Mouse (Mus musculus) heart, postnatal 0 days (tissue): ENCODE measurements around the gene Fntb. TPM values are rescaled to one million over a fixed set of nuclear protein-coding genes. Genes with fewer than 3 reads are reported as not detected.

ENCODE experiments used
- ATAC-seq: fragments of 200-750 bp; cut with Nextera tagmentation; 2 replicates; pipeline ENCODE4 v1.8.0; 2017; ENCODE audit warnings: low read depth, moderate number of reproducible peaks, moderate library complexity; ENCODE audit not compliant: insufficient read depth
- DNase-seq: peaks from one replicate; pipeline ENCODE4 v3.0.0-alpha.2; 2016; ENCODE audit warnings: low spot score
- H3K27ac ChIP-seq: fragments of 300-500 bp; sonication (generic); 2 replicates; pipeline ENCODE4 v1.5.1; 2014; ENCODE audit warnings: low read depth, mild to moderate bottlenecking
- H3K27me3 ChIP-seq: fragments of 300-500 bp; sonication (generic); 2 replicates; pipeline ENCODE4 v1.6.1; 2014; ENCODE audit warnings: low read length, mixed read lengths; ENCODE audit not compliant: control insufficient read depth, insufficient read depth
- H3K36me3 ChIP-seq: fragments of 300-500 bp; sonication (generic); replicated peaks from 2 replicates; pipeline ENCODE4 v1.6.1; 2014; ENCODE audit warnings: low read length, mixed read lengths; ENCODE audit not compliant: control insufficient read depth, insufficient read depth
- H3K4me1 ChIP-seq: fragments of 300-500 bp; sonication (generic); 2 replicates; pipeline ENCODE4 v1.6.1; 2014; ENCODE audit warnings: antibody characterized with exemption; ENCODE audit not compliant: control insufficient read depth, insufficient read depth
- H3K4me2 ChIP-seq: fragments of 300-500 bp; sonication (generic); 2 replicates; pipeline ENCODE4 v1.6.1; 2014; ENCODE audit warnings: low read depth, mild to moderate bottlenecking, low read length, moderate library complexity
- H3K4me3 ChIP-seq: fragments of 300-500 bp; sonication (generic); 2 replicates; pipeline ENCODE4 v1.5.1; 2014; ENCODE audit warnings: low read depth, low read length
- H3K9ac ChIP-seq: fragments of 300-500 bp; sonication (generic); replicated peaks from 2 replicates; pipeline ENCODE4 v1.6.1; 2014; ENCODE audit warnings: low read depth, low read length, mixed read lengths
- H3K9me3 ChIP-seq: fragments of 300-500 bp; sonication (generic); replicated peaks from 2 replicates; pipeline ENCODE4 v1.6.1; 2016; ENCODE audit warnings: low read length; ENCODE audit not compliant: control insufficient read depth
- CTCF ChIP-seq: IDR thresholded peaks from 2 replicates; pipeline ENCODE4 v1.5.1; 2016; ENCODE audit warnings: antibody characterized with exemption, control low read depth, low read depth
- EP300 ChIP-seq: IDR thresholded peaks from 2 replicates; pipeline ENCODE4 v1.6.1; 2016; ENCODE audit warnings: antibody characterized with exemption, low read depth
- WGBS: fragments of 180-500 bp; shearing (Covaris S2); extraction: QIAGEN DNeasy Blood & Tissue Kit; methylation state at CpG from one replicate; pipeline ENCODE4 v1.1.7; 2014; 5-methylcytosine and 5-hydroxymethylcytosine counted together
- polyA plus RNA-seq: library from polyadenylated mRNA; unstranded; fragments of >200 nt; fragmentation: Nextera tagmentation; extraction: Ambion mirVana; gene quantifications from 2 replicates; pipeline ENCODE4 v1.2.1, GENCODE M21; 2015
- total RNA-seq: library from RNA; depleted of rRNA; stranded (reverse); fragments of >200 nt; gene quantifications from 2 replicates; pipeline ENCODE4 v1.2.3, GENCODE M21; 2014; ENCODE audit warnings: low replicate concordance

Gene Fntb
- total and polyA plus RNA-seq, 2 experiments from 2014 or later = 13.0 to 20.0 TPM

GRCm38 (mm10) chr12:76950330-76950729 is 184.9 kb downstream of the Fntb start:
- WGBS = 82% methylated on average over 5 of the region's 5 CpGs
- TF ChIP-seq EP300 = no peak
- TF ChIP-seq CTCF = no peak
- Histone ChIP-seq H3K4me1 (peaks cover 13% of the 10 kb centered on the region; the same call in 1 of the 2 replicates), H3K4me3 (no peak overlapping the region), H3K9me3 (no peaks in the 10 kb centered on the region), H3K9ac (no peak overlapping the region), H3K36me3 (peaks cover 82% of the 10 kb centered on the region), H3K4me2 (no peak overlapping the region), H3K27ac (no peak overlapping the region), H3K27me3 (no peaks in the 10 kb centered on the region)
- DNase-seq (no peak), ATAC-seq (no peak)

GRCm38 (mm10) chr12:76953750-76954363 is 188.5 kb downstream of the Fntb start:
- Histone ChIP-seq H3K27me3 (no peaks in the 10 kb centered on the region), H3K4me2 (no peak overlapping the region), H3K9ac (no peak overlapping the region), H3K27ac (no peak overlapping the region), H3K36me3 (peaks cover 66% of the 10 kb centered on the region), H3K4me1 (peaks cover 17% of the 10 kb centered on the region; the same call in 1 of the 2 replicates), H3K9me3 (no peaks in the 10 kb centered on the region), H3K4me3 (no peak overlapping the region)
- WGBS = 96% methylated on average over 2 of the region's 2 CpGs
- TF ChIP-seq EP300 (no peak), CTCF (no peak)
- DNase-seq (no peak), ATAC-seq (no peak)

GRCm38 (mm10) chr12:76954698-76955423 is 189.5 kb downstream of the Fntb start:
- WGBS = 39% methylated on average over 10 of the region's 10 CpGs
- Histone ChIP-seq H3K9me3 (no peaks in the 10 kb centered on the region), H3K36me3 (peaks cover 57% of the 10 kb centered on the region), H3K27me3 (no peaks in the 10 kb centered on the region), H3K4me1 (peaks cover 17% of the 10 kb centered on the region; the same call in 1 of the 2 replicates), H3K4me3 (no peak overlapping the region), H3K27ac (peak overlapping the region; percentile 65), H3K9ac (peak overlapping the region; percentile 17; the same call in 1 of the 2 replicates), H3K4me2 (no peak overlapping the region)
- DNase-seq = peak; percentile 41
- TF ChIP-seq EP300 (no peak), CTCF (no peak)
- ATAC-seq = peak; percentile 52

GRCm38 (mm10) chr12:76957688-76958087 is 192.3 kb downstream of the Fntb start:
- H3K4me3 ChIP-seq = no peak overlapping the region

GRCm38 (mm10) chr12:76961052-76961931 is 195.9 kb downstream of the Fntb start:
- 4% methylated on average over 39 of the region's 45 CpGs for WGBS
- Histone ChIP-seq H3K4me2 (peak overlapping the region; percentile 93), H3K9ac (peak overlapping the region; percentile 96), H3K36me3 (peaks cover 7% of the 10 kb centered on the region; the same call in 1 of the 2 replicates), H3K9me3 (no peaks in the 10 kb centered on the region), H3K4me1 (peaks cover 6% of the 10 kb centered on the region), H3K27me3 (no peaks in the 10 kb centered on the region), H3K4me3 (peak overlapping the region; percentile 98), H3K27ac (peak overlapping the region; percentile 90)
- TF ChIP-seq EP300 (no peak), CTCF (no peak)
- ATAC-seq (peak; percentile 13), DNase-seq (peak; percentile 10)

More at GRCm38 (mm10) chr12:76957688-76958087, 192.3 kb downstream of the Fntb start:
- DNase-seq = no peak
- Histone ChIP-seq H3K27ac (peak overlapping the region; percentile 23), H3K9ac (no peak overlapping the region), H3K27me3 (no peaks in the 10 kb centered on the region), H3K36me3 (peaks cover 29% of the 10 kb centered on the region), H3K9me3 (no peaks in the 10 kb centered on the region), H3K4me1 (peaks cover 23% of the 10 kb centered on the region), H3K4me2 (peak overlapping the region; percentile 28)
- TF ChIP-seq CTCF = no peak
- TF ChIP-seq EP300 = no peak
- WGBS = 55% methylated on average over 5 of the region's 5 CpGs
- no peak for ATAC-seq
